Mouse (Mus musculus) c-Kit-positive CD71-negative TER-119-negative erythroid progenitor cells, embryonic 14.5 days (primary cell): Measurements from ENCODE around the gene Gfod2.

Source experiments
- DNase-seq: peaks from one replicate; pipeline ENCODE4 v3.0.0-alpha.2; 2013; ENCODE audit warnings: low read depth

Gene Gfod2

DNA sequence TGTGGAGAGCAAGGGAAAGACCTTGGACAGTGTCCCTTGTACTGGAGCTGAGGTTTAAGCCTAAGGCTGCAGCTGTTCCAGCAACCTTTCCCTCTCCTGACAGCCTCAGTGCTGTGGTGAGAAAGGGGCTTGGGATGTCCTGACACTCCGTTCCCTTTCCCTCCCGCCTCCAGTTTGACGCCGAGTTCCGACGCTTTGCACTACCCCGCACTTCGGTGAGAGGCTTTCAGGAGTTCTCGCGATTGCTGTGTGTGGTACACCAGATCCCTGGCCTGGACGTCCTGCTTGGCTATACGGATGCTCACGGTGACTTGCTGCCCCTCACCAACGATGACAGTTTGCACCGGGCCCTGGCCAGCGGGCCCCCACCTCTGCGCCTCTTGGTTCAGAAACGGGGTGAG is 56.5 kb downstream of the Gfod2 start:
- DNase-seq, result no peak

DNA sequence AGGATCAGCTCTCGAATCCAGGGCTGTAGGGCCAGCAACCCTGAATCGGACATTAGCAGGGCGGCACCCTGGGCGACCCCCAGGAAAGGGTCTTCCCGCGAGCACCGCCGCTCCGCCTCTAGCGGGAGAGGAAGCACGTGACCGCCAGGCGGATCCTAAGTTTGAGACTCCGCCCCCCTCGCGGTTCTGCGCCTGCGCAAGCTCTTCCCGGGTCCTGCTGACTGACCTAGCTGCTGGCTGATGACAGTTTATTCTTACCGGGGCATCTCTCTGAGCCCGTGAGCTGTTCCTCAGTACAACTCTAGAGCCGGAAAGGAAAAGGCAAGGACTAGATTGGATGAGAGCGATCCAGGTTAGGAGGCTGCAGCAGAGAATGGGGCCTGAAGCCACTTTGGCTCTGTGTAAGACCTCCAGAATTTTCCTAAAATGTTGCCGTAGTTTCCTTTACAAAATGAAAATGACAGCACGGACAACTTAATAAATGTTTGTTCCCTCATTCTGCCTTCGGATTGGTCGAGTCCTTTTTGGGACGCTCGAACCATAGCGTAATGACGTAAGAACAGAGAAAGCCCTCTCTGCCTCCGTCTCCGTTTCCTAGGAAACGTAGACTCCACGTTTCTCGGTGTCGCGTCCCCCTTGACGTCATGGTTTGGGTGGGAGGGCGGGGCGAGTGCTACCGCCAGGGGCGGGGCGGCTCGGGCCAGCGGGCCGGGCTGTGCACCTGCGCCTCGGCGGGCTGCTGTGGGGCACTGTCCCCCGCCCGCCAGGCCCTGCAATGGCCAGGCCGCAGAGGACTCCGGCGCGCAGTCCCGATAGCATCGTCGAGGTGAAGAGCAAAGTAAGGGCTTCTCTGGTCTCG is 57.3 kb downstream of the Gfod2 start, which contains the start of the genes Acd and Pard6a:
TSS of gene Acd (minus strand) at position 137 of the 859 bp plus-strand sequence.
TSS of gene Pard6a (plus strand) at position 183 of the 859 bp plus-strand sequence.
- DNase-seq, result peak; percentile 89

DNA sequence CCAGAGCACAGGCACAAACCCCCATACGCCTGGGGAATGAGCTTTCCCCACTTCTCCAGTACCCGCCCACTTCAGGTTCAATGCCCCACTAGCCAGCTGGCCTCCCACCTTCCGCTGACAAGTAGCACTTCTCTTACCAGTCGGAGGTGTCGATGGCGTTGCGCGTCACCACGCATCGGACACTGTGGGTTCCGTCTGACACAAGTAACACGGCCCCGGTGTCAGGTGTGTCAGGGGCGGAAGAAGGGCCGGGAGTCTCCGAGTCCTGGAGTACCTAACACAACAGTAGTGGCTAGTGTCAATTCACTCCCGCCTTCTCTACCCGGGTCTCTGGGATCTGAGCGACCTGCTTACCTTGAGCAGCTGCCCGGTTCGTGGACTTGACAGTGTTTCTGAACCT is 57.9 kb downstream of the Gfod2 start:
- peak; percentile 47 for DNase-seq

DNA sequence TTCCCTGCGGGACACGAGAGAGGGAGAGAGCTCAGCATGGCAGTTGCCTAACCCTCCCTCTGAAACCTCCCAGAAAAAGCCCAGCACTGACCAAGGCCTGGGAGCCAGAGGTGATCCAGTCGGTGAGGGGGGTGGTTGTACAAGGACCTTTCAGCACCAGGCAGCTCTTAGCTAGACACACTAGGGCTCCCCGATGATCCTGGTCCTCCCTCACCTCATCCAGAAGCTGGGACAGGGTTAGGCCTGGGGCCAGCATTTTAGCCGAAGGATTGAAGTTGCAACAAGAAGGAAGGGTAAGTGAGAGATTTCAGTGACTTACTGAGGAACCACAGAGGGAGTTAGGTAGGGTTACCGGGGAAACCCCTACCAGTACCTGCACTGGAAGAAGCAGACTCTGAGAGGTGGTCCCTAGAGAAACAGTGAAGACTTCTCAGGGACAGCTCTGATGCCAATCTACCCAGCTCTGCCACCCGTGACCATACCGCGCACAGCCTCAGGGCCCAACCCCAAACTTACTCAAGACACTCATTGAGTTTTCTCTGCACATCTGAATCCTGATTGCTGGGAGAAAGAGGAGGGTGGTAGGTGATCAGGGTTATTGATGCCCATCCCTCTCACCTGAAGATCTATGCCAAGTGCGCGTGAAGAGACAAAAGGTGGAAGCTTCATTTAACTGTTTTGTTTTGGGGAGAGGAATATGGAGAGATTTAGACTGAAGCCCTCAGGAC is 58.8 kb downstream of the Gfod2 start:
- DNase-seq, result no peak

DNA sequence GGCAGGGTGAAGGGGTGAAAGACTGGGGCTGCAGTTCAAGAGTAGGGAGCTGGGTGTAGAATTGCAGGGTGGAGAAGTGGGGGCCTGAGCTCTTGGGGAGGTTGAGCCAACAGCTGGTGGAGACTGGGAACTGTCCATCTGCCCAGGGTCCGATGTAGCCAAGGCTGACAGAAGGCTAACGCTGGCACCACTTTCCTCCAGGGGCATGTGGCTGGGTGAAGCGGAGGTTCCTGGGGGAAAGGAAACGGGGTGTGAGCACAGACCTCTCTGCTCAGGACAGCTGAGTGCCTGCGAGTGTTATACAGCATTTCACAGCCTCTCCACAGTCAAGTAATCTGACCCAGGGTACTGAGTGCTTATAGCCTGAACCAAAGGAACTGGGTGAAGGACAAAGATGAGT is 59.7 kb downstream of the Gfod2 start:
- no peak for DNase-seq

DNA sequence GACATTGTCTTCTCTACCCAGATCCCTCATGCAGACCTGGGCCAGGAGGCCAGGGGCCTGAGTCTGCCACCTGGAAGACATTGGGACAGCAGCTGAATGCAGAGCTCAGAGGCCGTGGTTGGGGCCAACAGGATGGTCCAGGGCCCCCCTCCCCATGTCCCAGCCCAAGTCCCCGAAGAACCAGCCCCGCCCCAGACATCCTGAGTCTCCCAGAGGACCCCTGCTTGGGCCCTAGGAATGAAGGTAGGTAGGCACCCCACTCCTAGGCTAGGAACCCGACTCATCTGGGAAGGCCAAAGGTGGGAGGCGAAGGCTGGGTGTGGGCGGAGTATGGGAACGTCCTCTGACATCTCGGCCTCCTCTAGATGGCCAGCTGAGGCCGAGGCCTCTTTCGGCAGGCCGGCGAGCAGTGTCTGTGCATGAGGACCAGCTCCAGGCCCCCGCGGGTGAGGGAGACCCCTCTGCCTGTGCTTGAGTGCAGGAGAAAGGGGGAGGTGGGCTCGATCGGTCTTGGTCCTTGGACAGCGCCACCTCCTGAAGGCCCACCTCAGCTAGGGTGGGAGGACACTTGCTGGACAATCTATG is 61.2 kb downstream of the Gfod2 start:
- no peak for DNase-seq

DNA sequence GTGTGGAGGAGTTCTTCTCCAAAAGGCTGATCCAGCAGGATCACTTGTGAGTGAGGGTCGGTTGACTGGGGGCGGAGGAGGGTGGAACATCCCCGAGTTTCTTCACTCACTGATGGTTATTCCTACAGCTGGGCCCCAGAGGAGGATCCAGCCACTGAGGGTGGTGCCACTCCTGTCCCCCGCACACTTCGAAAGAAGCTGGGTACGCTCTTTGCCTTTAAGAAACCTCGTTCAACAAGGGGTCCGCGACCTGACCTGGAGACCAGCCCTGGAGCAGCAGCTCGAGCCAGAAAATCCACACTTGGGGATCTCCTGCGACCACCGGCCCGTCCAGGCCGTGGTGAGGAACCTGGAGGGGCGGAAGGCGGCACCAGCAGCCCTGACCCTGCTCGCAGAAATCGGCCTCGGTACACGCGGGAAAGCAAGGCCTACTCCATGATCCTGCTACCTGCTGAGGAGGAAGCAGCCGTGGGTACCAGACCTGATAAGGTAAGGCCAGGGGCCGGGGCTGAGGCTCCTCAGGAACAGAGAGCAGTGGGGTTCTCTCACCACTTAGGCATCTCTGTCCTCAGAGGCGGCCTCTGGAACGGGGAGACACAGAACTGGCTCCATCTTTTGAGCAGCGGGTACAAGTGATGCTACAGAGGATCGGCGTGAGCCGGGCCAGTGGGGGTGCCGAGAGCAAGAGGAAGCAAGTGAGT is 63.2 kb downstream of the Gfod2 start:
- DNase-seq, result no peak

DNA sequence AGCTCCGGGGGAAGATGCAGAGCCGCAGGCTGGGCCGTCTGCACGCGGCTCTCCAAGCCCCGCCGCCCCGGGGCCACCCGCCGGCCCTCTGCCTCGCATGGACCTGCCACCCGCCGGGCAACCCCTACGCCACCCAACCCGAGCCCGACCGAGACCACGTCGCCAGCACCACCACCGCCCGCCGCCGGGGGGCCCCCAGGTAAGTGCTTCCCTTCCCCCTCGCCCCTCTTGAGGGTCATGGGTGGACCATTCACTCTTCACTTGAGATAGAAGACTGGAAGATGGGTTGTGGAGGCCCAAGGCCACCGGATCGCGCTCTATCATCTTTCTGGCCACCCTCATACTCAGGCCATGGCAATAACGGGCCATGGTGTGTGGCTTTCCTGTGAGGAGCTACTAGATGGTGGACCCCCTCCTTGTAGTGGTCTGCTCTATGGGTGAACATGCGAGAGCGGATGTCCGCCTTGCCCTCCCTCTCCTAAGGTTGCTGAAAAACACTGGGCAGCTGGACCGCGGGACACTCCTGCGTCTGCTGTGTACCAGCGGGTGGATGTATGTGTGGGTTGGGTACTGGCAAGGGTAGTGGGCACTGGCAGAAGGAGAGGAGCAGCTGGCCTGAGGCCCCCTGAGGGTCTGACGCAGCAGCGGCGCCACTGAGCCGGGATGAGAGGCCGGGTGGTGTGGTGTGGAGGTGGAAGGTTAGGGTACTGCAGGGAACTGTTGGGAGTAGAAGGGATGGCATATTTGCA is 64.2 kb downstream of the Gfod2 start:
- no peak for DNase-seq

DNA sequence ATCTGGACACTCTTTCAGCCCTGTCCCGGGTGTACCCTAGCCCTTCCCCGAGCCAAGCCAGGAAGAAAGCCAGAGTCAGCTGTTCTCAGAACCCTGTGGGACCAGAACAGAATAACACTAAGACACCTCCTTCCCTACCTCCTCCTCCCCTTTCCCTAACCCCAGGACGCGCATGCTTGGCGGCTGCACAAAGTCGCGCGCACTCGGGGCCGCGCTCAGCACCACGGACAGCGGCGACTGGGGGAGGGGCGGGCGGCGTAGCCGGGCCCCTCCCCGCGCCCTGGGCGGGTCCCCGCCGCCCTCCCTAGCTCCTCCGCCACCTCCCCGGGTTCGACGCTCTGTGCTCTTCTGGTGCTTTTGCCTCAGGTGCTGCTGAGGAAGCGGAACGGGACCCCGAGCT is 64.8 kb downstream of the Gfod2 start:
- peak; percentile 39 for DNase-seq

DNA sequence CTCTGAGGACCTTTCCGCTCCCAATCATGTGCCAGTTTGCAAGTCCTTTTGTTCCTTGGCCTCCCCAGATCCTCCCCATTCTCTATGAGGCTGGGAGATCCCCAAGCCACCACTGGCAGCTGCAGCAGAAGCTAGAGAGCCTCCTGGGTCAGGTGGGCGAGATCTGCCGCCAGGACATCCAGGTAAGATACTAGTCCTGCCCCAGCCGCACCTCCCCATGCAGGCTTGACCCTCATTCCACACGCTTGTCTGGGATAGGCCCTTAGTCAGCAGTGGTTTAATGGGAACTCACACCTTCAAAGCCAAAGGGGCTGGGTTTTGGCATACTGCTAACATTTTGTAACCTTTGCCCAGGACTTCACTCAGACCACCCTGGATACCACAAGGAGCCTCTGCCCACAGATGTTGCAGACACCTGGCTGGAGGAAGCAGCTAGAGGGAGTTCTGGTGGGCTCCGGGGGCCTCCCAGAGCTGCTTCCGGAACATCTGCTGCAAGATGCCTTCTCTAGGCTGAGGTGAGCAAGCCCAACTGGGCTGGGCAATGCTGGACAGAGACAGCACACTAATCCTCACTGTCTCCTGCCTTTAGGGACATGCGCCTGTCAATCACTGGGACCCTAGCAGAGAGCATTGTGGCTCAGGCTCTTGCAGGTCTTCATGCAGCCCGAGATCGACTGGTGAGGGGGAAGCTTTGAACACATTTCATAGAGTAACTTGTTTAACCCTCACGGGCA is 65.8 kb downstream of the Gfod2 start:
- no peak for DNase-seq

DNA sequence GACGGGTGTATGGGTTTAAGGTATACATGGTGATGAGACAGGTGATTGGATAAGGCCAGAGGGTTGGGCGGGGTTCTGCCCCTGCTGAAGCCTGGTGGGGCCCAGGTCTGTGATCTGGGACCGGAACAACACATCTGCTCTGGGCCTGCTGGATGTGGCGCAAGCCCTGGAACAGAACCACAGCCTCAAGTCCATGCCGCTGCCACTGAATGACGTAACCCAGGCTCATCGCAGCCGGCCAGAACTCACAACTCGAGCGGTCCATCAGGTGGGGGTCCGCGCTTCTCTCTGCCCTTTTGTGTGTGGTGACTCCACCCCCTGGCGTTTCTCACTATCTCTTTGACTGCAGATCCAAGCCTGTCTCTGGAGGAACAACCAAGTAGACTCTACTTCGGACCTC is 67.5 kb downstream of the Gfod2 start:
- DNase-seq, result no peak

DNA sequence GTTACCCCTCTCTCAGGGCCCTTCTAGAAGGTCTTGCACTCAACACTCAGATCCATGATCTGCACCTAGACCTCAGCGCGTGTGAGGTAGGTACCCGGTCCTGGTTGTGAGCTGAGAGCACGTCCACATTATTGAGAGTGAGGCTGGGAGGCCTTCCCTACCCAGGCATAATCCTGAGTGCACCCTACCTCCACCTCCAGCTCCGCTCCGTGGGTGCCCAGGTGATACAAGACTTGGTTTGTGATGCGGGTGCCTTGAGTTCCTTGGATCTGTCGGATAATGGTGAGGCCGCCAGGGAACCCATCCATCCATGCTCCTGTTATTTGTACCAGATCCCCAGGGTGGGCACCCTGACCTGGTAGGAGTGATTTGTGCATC is 68.5 kb downstream of the Gfod2 start:
- no peak for DNase-seq

DNA sequence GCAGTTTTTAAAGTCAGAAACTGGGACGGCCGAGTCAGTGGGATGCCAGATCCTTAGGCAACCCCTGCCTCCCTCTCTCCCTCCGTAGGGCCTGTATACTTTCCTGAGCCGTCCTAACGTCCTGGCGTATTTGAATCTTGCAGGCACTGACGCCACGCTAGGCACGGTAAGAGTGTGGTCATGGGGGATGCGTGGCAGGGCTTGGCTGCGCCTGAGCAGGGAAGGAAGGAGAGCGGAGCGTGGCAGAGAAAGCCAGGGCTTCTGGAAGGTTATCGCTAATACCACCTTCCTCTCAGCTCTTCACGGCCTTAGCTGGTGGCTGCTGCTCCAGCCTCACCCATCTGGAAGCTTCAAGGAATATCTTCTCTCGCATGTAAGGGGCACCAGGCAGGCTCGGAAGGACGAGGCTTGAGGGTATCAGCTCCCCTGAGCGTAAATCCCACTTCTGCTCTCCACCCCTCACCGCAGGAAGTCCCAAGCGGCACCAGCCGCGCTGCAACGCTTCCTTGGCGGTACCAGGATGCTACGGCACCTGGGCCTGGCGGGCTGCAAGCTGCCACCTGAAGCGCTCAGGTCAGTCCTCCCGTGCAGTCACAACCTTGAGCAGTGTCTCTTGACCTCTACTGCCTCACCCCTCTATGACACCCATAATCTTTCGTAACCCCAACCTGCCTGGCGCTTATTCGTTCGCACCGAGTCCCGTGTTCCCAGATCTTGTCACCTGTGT is 69.0 kb downstream of the Gfod2 start:
- DNase-seq, result no peak

DNA sequence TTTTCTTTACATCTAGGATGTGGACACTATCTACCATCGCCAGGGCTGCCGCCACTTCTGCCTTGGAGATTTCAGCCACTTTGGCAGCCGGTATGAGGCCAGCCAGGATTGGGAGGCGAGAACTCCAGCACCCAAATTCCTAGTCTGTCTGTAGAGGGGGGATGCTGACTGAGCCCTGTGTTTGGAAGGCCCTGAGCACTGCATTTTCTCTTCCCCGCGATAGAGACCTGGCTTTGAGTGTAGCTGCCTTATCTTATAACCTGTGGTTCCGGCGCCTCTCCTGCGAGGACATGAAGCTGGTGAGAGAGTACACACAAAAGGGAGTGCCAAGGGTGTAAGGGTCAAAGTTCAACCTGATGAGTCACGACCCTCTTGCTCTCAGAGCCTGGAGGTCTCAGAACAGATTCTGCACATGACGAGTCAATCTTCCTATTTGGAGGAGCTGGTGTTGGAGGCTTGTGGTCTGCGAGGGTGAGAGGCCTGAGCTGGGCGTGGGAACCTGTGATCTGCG is 70.2 kb downstream of the Gfod2 start:
- no peak for DNase-seq

DNA sequence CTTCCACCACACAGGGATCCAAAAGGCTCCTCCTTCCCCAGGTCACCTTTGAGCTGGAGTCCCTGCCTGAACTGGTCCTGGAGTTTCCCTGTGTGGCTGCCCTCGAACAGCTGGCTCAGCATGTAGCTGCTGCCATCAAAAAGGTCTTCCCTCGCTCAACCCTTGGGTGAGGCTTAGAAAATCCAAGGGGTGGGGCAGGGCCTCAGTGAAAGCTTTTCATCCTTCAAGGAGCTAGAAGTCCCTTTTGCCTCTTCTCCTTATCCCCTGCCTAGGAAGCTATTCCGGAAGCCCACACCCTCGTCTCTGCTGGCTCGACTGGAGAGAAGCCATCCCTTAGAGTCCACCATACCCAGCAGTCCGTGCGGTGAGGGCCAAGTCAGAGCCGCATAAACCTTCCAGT is 71.0 kb downstream of the Gfod2 start:
- DNase-seq, result no peak

DNA sequence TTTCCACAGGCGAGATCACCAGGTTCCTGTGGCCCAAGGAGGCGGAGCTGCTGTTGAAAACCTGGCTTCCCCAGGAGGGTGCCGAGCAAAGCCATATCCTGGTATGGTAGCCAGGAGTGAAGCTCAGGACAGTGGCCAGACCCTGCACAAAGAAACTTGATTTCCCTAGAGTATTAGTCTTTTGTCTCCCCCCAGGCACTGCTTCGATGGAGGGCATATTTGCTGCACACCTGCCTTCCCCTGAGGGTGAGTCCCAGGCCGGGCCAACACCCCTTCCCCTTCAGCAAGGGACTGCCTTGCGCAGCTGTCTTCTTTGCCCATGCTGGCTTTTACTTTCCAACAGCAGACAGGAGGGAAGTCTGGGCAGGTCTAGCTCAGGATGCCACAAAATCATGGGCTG is 71.9 kb downstream of the Gfod2 start:
- DNase-seq, result no peak

DNA sequence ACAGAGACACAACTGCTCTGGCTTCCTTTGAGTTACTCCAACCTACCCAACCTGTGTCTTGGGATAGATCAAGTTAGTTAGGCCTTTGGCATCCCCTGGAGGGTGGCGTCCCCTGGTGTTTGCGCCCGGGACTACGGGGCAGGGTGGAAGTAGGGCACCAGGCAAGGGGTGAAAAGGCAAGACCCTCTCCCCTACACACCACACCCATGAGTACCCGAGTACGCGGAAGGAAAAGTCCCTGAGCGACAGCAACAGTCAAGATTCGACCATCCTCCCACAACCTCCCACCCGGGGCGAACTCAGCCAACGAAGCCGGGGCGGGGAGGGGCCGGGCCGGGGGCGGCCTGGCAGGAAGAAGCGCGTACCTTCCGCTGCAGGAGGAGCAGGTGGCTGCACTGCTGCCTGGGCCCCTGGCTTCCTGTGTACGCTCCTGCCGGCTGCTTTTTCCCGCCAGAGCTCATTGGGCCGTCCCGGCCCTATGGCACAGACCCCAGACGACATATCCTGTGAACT is 72.6 kb downstream of the Gfod2 start, which contains the start of gene Carmil2:
TSS of gene Carmil2 (plus strand) at position 479 of the 513 bp plus-strand sequence.
- peak; percentile 62 for DNase-seq

DNA sequence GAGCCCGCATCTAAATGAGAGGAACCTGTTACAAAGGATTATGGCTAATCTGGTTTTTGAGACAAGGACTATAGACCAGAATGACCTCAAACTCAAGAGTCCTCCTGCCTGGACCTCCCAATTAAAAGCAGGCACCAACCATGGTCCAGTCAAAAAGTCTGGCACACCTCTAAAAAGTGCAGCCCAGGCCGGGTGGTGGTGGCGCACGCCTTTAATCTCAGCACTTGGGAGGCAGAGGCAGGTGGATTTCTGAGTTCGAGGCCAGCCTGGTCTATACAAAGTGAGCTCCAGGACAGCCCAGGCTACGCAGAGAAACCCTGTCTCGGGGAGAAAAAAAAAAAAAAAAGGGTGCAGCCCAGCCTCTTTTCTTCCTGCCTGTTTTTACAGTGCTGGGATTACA is 73.1 kb downstream of the Gfod2 start:
- no peak for DNase-seq

DNA sequence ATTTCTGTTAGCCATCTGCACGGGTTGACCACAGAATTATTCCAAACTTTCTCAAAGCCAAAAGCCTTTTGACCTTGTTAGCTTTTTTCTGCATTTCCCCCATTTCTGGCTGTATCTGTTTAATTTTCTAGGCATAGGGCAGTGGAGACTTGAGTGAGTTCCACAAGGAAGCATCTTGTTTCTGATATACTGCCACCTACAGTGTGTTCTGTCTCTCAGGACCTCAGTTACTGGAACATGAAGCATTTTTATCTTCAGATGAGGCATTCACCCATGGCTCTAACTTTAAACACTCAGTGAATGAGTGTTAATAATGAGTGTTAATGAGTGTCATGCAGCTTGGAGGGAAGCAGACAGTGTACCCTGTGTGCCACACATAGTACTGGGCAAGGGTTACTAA is 80.6 kb downstream of the Gfod2 start:
- DNase-seq, result no peak
